Mouse (Mus musculus): ENCODE results near the gene Angptl8. TPM values are rescaled to one million over a fixed set of nuclear protein-coding genes. Genes with fewer than 3 reads are reported as not detected.

Angptl8 gene
- polyA plus RNA-seq, 1 experiment from 2014 or later = 5.4 TPM

DNA sequence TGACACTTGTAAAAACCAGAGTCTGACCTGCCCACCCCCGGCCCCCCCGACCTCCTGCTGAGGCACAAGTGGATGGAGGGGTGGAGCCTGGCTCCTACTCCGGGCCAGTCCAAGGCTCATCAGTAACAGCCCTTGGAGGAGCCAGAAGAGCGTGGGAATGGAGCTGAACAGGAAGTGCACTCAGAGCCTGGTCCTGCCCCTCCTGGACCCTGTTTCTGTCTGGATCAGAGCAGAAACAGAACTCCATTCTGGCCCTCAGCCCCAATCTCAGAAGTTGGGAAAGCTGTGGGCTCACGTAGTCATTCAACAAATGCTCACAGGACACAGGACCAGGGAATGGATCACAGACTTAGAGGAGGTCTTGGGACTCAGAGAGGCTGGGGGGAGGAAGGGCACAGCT, 7.1 kb downstream of the Angptl8 start:
- Histone ChIP-seq H3K27ac (ENCODE audit: low read length) (peak overlapping the region; percentile 64; the same call in 1 of the 2 replicates), H3K9me3 (ENCODE audit: low read length) (no peaks in the 10 kb centered on the region), H3K4me2 (replicated peaks; ENCODE audit: low read depth, low read length) (no peak overlapping the region), H3K9ac (replicated peaks; ENCODE audit: low read length) (no peak overlapping the region), H3K27me3 (ENCODE audit: insufficient read depth, low read length) (no peaks in the 10 kb centered on the region), H3K36me3 (ENCODE audit: insufficient read depth, low read length) (peaks cover 57% of the 10 kb centered on the region), H3K4me1 (ENCODE audit: insufficient read depth, low read length) (peaks cover 26% of the 10 kb centered on the region), H3K4me3 (ENCODE audit: low read length) (no peak overlapping the region)
- 48% methylated on average over 5 of the region's 5 CpGs for WGBS
- ATAC-seq (ENCODE audit: low FRiP score, low TSS enrichment) = no peak

DNA sequence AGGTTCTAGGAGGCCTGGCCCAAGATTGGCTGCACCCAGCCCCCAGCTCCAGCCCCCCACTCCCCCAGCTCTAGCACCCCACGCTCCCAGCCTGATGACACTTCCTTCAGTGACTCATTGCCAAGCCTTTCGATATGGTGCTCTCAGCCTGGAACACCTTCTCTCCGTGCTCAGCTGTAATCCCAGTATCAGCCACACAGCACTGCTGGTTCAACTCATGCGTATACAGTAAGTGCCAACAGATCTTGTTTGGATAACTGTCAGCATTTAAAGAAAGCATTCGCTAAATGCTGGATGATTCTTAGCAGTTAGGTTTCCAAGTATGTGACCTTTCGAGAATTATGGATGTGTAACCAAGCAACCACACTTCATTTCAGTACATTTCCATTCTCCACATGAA, 7.8 kb downstream of the Angptl8 start:
- no peak for ATAC-seq (ENCODE audit: low FRiP score, low TSS enrichment)
- no peak overlapping the region for H3K4me2 ChIP-seq (replicated peaks; ENCODE audit: low read depth, low read length)
- WGBS = 74% methylated on average over 6 of the region's 6 CpGs
- H3K27ac ChIP-seq (ENCODE audit: low read length) = peak overlapping the region; percentile 64; the same call in 1 of the 2 replicates
- no peaks in the 10 kb centered on the region for H3K27me3 ChIP-seq (ENCODE audit: insufficient read depth, low read length)
- H3K9ac ChIP-seq (replicated peaks; ENCODE audit: low read length) = no peak overlapping the region
- peaks cover 50% of the 10 kb centered on the region for H3K36me3 ChIP-seq (ENCODE audit: insufficient read depth, low read length)
- no peaks in the 10 kb centered on the region for H3K9me3 ChIP-seq (ENCODE audit: low read length)
- H3K4me1 ChIP-seq (ENCODE audit: insufficient read depth, low read length) = peaks cover 33% of the 10 kb centered on the region
- no peak overlapping the region for H3K4me3 ChIP-seq (ENCODE audit: low read length)

DNA sequence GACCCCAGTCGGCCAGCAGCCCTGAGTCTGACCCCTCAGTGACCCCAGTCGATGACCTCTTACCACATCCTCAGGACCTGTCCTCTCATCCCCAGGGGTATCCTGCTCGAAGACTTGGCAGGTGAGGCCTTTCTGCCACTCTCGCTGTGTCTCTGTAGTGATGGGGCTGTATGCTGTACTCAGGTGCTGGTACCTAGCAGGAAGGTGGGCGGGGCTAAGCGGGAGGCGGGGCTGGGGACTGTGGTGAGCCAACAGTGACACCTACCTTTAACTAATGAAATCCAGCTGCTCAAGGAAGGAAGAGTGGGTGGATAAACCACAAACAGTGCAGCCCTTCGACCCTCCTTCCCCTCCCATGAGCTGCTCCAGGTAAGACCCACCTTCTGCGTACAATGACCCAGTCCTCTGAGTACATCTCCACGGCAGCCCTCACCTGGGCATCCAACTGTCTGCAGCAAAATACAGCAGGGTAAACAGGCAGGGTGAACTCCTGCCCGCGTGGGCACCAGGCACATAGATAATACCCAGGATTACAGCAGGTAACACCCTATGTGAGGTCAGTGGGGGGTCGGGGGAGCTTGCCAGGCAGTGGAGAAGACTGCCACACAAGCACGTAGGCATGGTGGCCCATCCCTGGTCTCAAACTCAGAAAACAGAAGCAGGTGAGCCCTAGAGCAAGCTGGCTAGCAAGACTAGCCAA, 10.2 kb downstream of the Angptl8 start:
- Histone ChIP-seq H3K4me1 (ENCODE audit: insufficient read depth, low read length) (peaks cover 51% of the 10 kb centered on the region), H3K9ac (replicated peaks; ENCODE audit: low read length) (no peak overlapping the region), H3K4me2 (replicated peaks; ENCODE audit: low read depth, low read length) (no peak overlapping the region; the same call in 1 of the 2 replicates), H3K36me3 (ENCODE audit: insufficient read depth, low read length) (peaks cover 35% of the 10 kb centered on the region), H3K27me3 (ENCODE audit: insufficient read depth, low read length) (no peaks in the 10 kb centered on the region), H3K9me3 (ENCODE audit: low read length) (no peaks in the 10 kb centered on the region), H3K4me3 (ENCODE audit: low read length) (no peak overlapping the region), H3K27ac (ENCODE audit: low read length) (0 out of 2 replicates have a peak overlapping the region, but pooled peaks have one; percentile 38)
- ATAC-seq (ENCODE audit: low FRiP score, low TSS enrichment) = no peak
- WGBS = 43% methylated on average over 14 of the region's 14 CpGs

DNA sequence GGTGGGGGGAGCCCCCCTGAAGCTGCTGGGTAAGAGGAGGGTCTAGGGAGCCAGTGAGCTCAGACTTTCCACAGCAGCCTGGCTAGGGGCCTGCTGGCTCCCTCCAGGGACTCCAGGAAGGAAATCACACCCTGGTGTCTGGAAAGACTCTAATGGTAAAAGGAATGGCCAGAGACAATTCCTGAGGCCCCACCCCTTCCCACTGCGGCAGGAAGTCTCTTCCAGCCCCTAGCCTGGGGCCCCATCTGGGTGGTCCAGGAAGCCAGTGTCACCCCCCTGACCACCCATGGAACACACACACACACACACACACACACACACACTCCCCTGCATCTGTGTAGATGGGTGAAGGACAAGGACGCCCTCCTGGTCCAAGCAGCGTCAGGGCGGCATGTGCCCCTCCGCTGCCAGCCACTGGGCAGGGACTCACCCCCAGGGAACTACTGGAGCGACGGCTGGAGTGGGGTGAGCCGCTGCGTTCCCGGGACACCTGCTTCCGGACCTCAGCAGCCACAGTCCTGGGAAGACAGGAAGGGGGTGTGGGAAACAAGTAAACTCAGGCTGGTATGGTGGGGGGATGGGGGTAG, 11.5 kb downstream of the Angptl8 start:
- 4% methylated on average over 11 of the region's 11 CpGs for WGBS
- Histone ChIP-seq H3K27me3 (ENCODE audit: insufficient read depth, low read length) (no peaks in the 10 kb centered on the region), H3K4me2 (replicated peaks; ENCODE audit: low read depth, low read length) (peak overlapping the region; percentile 56), H3K36me3 (ENCODE audit: insufficient read depth, low read length) (peaks cover 31% of the 10 kb centered on the region), H3K4me3 (ENCODE audit: low read length) (peak overlapping the region; percentile 38), H3K27ac (ENCODE audit: low read length) (peak overlapping the region; percentile 88), H3K4me1 (ENCODE audit: insufficient read depth, low read length) (peaks cover 59% of the 10 kb centered on the region), H3K9me3 (ENCODE audit: low read length) (no peaks in the 10 kb centered on the region), H3K9ac (replicated peaks; ENCODE audit: low read length) (peak overlapping the region; percentile 47)
- ATAC-seq (ENCODE audit: low FRiP score, low TSS enrichment) = peak; percentile 80

DNA sequence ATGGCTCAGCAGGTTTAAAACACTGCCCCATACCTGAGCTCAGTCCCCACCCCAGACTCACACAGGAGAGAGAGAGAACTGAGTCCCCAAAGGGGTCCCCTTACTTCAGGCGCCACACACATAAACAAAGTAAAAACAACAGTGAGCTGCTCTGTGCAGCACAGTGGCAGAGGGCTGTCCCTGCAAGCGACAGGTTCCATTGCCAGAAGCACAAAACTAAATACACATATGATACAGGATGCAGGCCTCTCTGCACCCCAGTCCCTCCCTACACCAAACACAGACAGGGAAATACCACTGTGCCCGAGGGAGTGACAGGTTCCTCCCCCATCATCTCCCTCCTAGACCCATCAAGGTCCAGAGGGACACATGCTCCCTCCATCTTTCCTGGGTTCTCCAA, 12.1 kb downstream of the Angptl8 start:
- Histone ChIP-seq H3K4me1 (ENCODE audit: insufficient read depth, low read length) (peaks cover 56% of the 10 kb centered on the region), H3K9me3 (ENCODE audit: low read length) (no peaks in the 10 kb centered on the region), H3K27me3 (ENCODE audit: insufficient read depth, low read length) (no peaks in the 10 kb centered on the region), H3K27ac (ENCODE audit: low read length) (peak overlapping the region; percentile 88), H3K4me3 (ENCODE audit: low read length) (peak overlapping the region; percentile 38), H3K4me2 (replicated peaks; ENCODE audit: low read depth, low read length) (peak overlapping the region; percentile 56), H3K36me3 (ENCODE audit: insufficient read depth, low read length) (peaks cover 31% of the 10 kb centered on the region), H3K9ac (replicated peaks; ENCODE audit: low read length) (peak overlapping the region; percentile 47)
- WGBS = 9% methylated on average over 3 of the region's 3 CpGs
- peak; percentile 10; the same call in 1 of the 2 replicates for ATAC-seq (ENCODE audit: low FRiP score, low TSS enrichment)

DNA sequence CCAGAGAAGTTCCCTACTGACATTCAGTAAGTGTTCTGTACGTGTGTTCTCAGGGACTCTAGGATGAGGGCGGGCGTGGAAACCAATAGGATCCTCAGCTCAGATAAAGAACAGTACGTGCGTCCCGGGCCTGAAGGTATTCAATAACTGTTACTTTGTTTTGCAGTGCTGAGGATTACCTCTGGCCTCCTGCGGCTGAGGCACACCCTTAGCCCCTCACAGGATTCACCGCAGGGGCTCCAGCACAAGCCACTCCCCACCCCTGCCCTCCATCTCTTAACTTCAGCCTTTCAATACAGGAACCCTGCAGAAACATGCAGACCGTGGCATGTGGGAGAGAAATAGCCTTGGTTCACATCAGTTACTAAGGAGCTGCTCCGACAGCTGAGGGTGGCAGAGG, 12.6 kb downstream of the Angptl8 start:
- ATAC-seq (ENCODE audit: low FRiP score, low TSS enrichment) = no peak
- Histone ChIP-seq H3K27me3 (ENCODE audit: insufficient read depth, low read length) (no peaks in the 10 kb centered on the region), H3K4me2 (replicated peaks; ENCODE audit: low read depth, low read length) (peak overlapping the region; percentile 56; the same call in 1 of the 2 replicates), H3K9ac (replicated peaks; ENCODE audit: low read length) (peak overlapping the region; percentile 47), H3K27ac (ENCODE audit: low read length) (peak overlapping the region; percentile 88), H3K4me1 (ENCODE audit: insufficient read depth, low read length) (peaks cover 53% of the 10 kb centered on the region), H3K9me3 (ENCODE audit: low read length) (no peaks in the 10 kb centered on the region), H3K36me3 (ENCODE audit: insufficient read depth, low read length) (peaks cover 26% of the 10 kb centered on the region), H3K4me3 (ENCODE audit: low read length) (no peak overlapping the region)
- WGBS = 31% methylated on average over 10 of the region's 10 CpGs

DNA sequence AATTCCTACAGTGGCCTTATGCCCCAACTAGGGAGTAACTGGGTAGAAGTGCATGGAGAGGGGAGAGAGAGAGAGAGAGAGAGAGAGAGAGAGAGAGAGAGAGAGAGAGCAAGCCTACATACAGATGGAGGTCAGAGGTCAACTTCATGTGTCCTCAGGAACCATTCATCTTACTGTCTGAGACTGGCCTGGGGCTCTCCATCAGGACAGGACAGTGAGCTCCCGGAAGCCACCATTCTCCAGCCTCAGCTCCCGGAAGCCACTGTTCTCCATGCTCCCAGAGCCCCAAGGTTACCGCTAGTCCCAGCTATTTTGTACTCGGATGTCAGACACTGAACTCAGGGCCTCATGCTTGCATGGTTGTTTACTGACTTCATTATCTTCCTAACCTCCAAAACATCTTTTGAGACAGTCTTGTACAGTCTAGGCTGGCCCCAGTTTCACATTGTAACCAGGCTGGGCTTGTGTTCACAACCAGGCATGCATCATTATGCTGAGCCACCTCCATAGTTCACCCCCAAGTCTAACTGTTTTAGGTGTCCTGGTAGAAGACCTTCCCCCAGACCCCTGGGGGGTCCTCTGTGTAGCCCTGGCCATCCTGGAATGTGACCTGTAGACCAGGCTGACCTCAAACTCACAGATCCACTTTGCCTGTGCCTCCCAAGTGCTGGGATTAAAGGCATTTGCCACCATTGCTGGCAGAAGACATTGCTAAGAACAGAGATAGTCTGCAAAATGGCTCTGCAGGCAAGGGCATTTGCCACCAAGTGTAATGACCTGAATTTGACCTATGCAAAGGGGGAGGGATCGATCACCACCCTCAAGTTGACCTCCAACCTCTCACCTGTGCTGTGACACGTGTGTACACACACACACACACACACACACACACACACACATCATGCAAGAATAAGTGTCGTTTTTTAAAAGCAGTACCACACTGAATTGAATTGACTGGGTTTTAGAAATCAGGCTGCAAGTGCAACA, 14.7 kb downstream of the Angptl8 start:
- Histone ChIP-seq H3K4me3 (ENCODE audit: low read length) (peak overlapping the region; percentile 5; the same call in 1 of the 2 replicates), H3K9ac (replicated peaks; ENCODE audit: low read length) (peak overlapping the region; percentile 16; the same call in 1 of the 2 replicates), H3K4me1 (ENCODE audit: insufficient read depth, low read length) (peaks cover 53% of the 10 kb centered on the region), H3K27me3 (ENCODE audit: insufficient read depth, low read length) (no peaks in the 10 kb centered on the region), H3K27ac (ENCODE audit: low read length) (peak overlapping the region; percentile 62), H3K9me3 (ENCODE audit: low read length) (no peaks in the 10 kb centered on the region), H3K4me2 (replicated peaks; ENCODE audit: low read depth, low read length) (peak overlapping the region; percentile 75), H3K36me3 (ENCODE audit: insufficient read depth, low read length) (peaks cover 12% of the 10 kb centered on the region; the same call in 1 of the 2 replicates)
- WGBS = 57% methylated on average over 7 of the region's 7 CpGs
- ATAC-seq (ENCODE audit: low FRiP score, low TSS enrichment) = no peak

DNA sequence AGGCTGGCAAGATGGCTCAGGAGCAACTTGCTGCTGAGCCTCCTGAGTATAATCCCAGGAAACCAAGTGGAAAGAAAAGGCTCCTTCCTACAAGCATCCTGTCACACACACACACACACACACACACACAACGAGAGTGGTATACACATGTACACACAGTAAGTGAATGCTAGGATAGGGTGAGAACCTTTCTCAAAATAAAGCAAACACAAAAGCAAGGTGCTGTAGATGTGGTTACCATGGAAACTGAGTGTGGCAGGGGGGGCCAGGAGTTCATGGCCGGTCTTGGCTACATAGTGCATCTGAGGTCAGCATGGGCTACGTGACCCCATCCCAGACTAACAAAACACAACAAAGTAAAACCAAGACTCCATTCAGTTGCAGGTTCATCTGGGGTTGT, 15.8 kb downstream of the Angptl8 start:
- H3K27me3 ChIP-seq (ENCODE audit: insufficient read depth, low read length) = no peaks in the 10 kb centered on the region
- WGBS = 80% methylated on average over 3 of the region's 3 CpGs
- H3K27ac ChIP-seq (ENCODE audit: low read length) = peak overlapping the region; percentile 57
- H3K9me3 ChIP-seq (ENCODE audit: low read length) = no peaks in the 10 kb centered on the region
- H3K4me2 ChIP-seq (replicated peaks; ENCODE audit: low read depth, low read length) = peak overlapping the region; percentile 75
- peaks cover 2% of the 10 kb centered on the region; the same call in 1 of the 2 replicates for H3K36me3 ChIP-seq (ENCODE audit: insufficient read depth, low read length)
- 0 out of 2 replicates have a peak overlapping the region, but pooled peaks have one; percentile 90 for H3K9ac ChIP-seq (replicated peaks; ENCODE audit: low read length)
- H3K4me3 ChIP-seq (ENCODE audit: low read length) = peak overlapping the region; percentile 84
- ATAC-seq (ENCODE audit: low FRiP score, low TSS enrichment) = no peak
- peaks cover 46% of the 10 kb centered on the region for H3K4me1 ChIP-seq (ENCODE audit: insufficient read depth, low read length)

Data from kidney, embryonic 16.5 days (tissue).